Mouse (Mus musculus): ENCODE measurements around the gene Ssbp4. TPM values are rescaled to one million over a fixed set of nuclear protein-coding genes. Genes with fewer than 3 reads are reported as not detected.

Gene Ssbp4
- total RNA-seq, 1 experiment, result 85.5 TPM

DNA sequence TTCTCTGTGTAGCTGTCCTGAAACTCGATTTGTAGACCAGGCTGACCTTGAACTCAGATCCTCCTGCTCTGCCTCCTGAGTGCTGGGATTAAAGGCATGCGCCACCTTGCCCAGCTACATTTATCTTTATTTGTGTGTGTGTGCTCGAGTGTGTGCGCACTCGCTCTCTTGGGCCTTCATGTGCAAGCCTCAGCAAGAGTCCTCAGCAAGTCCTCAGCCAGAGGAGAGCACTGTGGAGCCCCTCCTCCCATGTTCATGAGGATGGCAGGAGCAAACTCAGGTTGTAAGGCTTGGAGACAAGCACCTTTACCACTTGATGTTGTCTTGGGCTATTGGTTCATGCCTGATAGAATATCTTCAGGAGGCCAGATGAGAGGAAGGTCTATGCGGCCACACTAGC lies 60.9 kb downstream of the Ssbp4 start:
- no peaks in the 10 kb centered on the region; a peak in 1 of 4 replicates for H3K4me1 ChIP-seq (ENCODE audit: control insufficient read depth in 2 of 2, insufficient read depth in 2 of 2, low read length in 2 of 2, poor library complexity in 1 of 2)
- H3K4me3 ChIP-seq (ENCODE audit: insufficient read depth in 1 of 2, low read depth in 1 of 2, low read length in 2 of 2, poor library complexity in 1 of 2, severe bottlenecking in 1 of 2), result no peak overlapping the region
- TF ChIP-seq CHD2 (IDR thresholded peaks at IDR 0.05; ENCODE audit: low read depth, low read length) (no peak), ZNF384 (IDR thresholded peaks at IDR 0.05; ENCODE audit: low read depth, low read length) (no peak), MAFK (IDR thresholded peaks at IDR 0.05; ENCODE audit: insufficient read depth, low read depth, low read length) (no peak), HCFC1 (IDR thresholded peaks at IDR 0.05; ENCODE audit: borderline replicate concordance, insufficient read depth, low read length) (no peak), ZC3H11A (IDR thresholded peaks at IDR 0.05; ENCODE audit: borderline replicate concordance, low read depth, low read length) (no peak)
- no peaks in the 10 kb centered on the region; the same call in 1 of the 2 replicates for H3K36me3 ChIP-seq (ENCODE audit: control insufficient read depth, insufficient read depth, low read length, poor library complexity, severe bottlenecking)
- no peaks in the 10 kb centered on the region for H3K9me3 ChIP-seq (ENCODE audit: control insufficient read depth, insufficient read depth, low read depth, low read length)
- in situ Hi-C loops (cut with MboI; ENCODE audit: low sequenced_read_pairs in 2 of 2, unreplicated experiment in 2 of 2), result no loop called here
- no peak overlapping the region for H3K9ac ChIP-seq (ENCODE audit: insufficient read depth, low read depth, low read length, poor library complexity, severe bottlenecking)
- no peak for DNase-seq (ENCODE audit: low read depth, low spot score)
- H3K27ac ChIP-seq (ENCODE audit: insufficient read depth, low read depth, low read length, poor library complexity, severe bottlenecking), result no peak overlapping the region

Other genes starting within 250 kb of the Ssbp4 start
- 1.2 and 1.4 TPM in 2 replicates for gene Comp, start 235.3 kb downstream of the Ssbp4 start, total RNA-seq (2012; rRNA removed)
- gene Crtc1, start 169.3 kb downstream of the Ssbp4 start, total RNA-seq (2012; rRNA removed), result 3.3 and 4.9 TPM in 2 replicates
- gene Klhl26, start 131.9 kb downstream of the Ssbp4 start, total RNA-seq (2012; rRNA removed), result 21.4 and 22.8 TPM in 2 replicates
- gene Tmem59l, start 121.5 kb downstream of the Ssbp4 start, total RNA-seq (2012; rRNA removed), result 5.3 and 8.0 TPM in 2 replicates
- 17.0 and 29.3 TPM in 2 replicates for gene Crlf1, start 115.7 kb downstream of the Ssbp4 start, total RNA-seq (2012; rRNA removed)
- 125 and 130 TPM in 2 replicates for gene Rex1bd, start 102.1 kb downstream of the Ssbp4 start, total RNA-seq (2012; rRNA removed)
- gene Uba52, start 98.1 kb downstream of the Ssbp4 start, total RNA-seq (2012; rRNA removed), result 3,214 and 4,257 TPM in 2 replicates
- gene Fkbp8, start 81.1 kb downstream of the Ssbp4 start, total RNA-seq (2012; rRNA removed), result 252 and 256 TPM in 2 replicates
- 27.9 and 35.3 TPM in 2 replicates for gene Kxd1, start 80.9 kb downstream of the Ssbp4 start, total RNA-seq (2012; rRNA removed)
- 15.8 and 16.1 TPM in 2 replicates for gene Ell, start 69.4 kb downstream of the Ssbp4 start, total RNA-seq (2012; rRNA removed)
- 161 and 250 TPM in 2 replicates for gene Isyna1, start 14.5 kb downstream of the Ssbp4 start, total RNA-seq (2012; rRNA removed)
- 0.13 TPM in 1 of 2 replicates, not detected in the other for gene Lrrc25, start 7.3 kb upstream of the Ssbp4 start, total RNA-seq (2012; rRNA removed)
- 7.0 and 18.8 TPM in 2 replicates for gene Gdf15, start 23.6 kb upstream of the Ssbp4 start, total RNA-seq (2012; rRNA removed)
- gene Pgpep1, start 51.5 kb upstream of the Ssbp4 start, total RNA-seq (2012; rRNA removed), result 15.5 and 21.4 TPM in 2 replicates
- gene Lsm4, start 64.4 kb upstream of the Ssbp4 start, total RNA-seq (2012; rRNA removed), result 171 and 204 TPM in 2 replicates
- gene Jund, start 90.1 kb upstream of the Ssbp4 start, total RNA-seq (2012; rRNA removed), result 60.1 TPM in 2 replicates
- 0.09 and 0.16 TPM in 2 replicates for gene Iqcn, start 94.6 kb upstream of the Ssbp4 start, total RNA-seq (2012; rRNA removed)
- 1.8 and 3.9 TPM in 2 replicates for gene Gm3336, start 109.7 kb upstream of the Ssbp4 start, total RNA-seq (2012; rRNA removed)
- gene Pde4c, start 114.8 kb upstream of the Ssbp4 start, total RNA-seq (2012; rRNA removed), result 1.6 and 4.5 TPM in 2 replicates
- gene Rab3a, start 145.8 kb upstream of the Ssbp4 start, total RNA-seq (2012; rRNA removed), result 4.3 and 5.2 TPM in 2 replicates
- 49.9 and 58.2 TPM in 2 replicates for gene Mpv17l2, start 152.1 kb upstream of the Ssbp4 start, total RNA-seq (2012; rRNA removed)
- 52.7 and 71.0 TPM in 2 replicates for gene Pik3r2, start 167.8 kb upstream of the Ssbp4 start, total RNA-seq (2012; rRNA removed)
- 7.8 and 11.5 TPM in 2 replicates for gene Mast3, start 196.2 kb upstream of the Ssbp4 start, total RNA-seq (2012; rRNA removed)
- 0.69 and 1.2 TPM in 2 replicates for gene Il12rb1, start 199.6 kb upstream of the Ssbp4 start, total RNA-seq (2012; rRNA removed)
- 11.4 and 18.8 TPM in 2 replicates for gene Arrdc2, start 230.8 kb upstream of the Ssbp4 start, total RNA-seq (2012; rRNA removed)

All from ES-E14 (cell line).